Comparison of ENCODE assay signal across 8 mouse cellular contexts in genomic region chr2:130642197-130642660, GRCm38 (mm10). TPM values are rescaled to one million over a fixed set of nuclear protein-coding genes. Genes with fewer than 3 reads are reported as not detected.
DNase-seq lines count a peak whose midpoint lies in the region; ATAC-seq lines count a peak whose summit lies in the region.

No protein-coding gene starts in this region.

- peak; percentile 40; the same call in 1 of the 2 replicates for ATAC-seq in kidney, embryonic 15.5 days (replicated peaks; ENCODE audit: low FRiP score)
- peak; percentile 35 for ATAC-seq in limb, embryonic 15.5 days (ENCODE audit: insufficient number of reproducible peaks, low FRiP score, low TSS enrichment, low read depth)

- H3K27me3 ChIP-seq in kidney, embryonic 15.5 days = peaks cover 7% of the 10 kb centered on the region
- peaks cover 50% of the 10 kb centered on the region for H3K27me3 ChIP-seq in forebrain, embryonic 10.5 days (ENCODE audit: poor library complexity, severe bottlenecking)
- peaks cover 17% of the 10 kb centered on the region for H3K27me3 ChIP-seq in limb, embryonic 15.5 days
- H3K27me3 ChIP-seq in splenic B cell, adult 2 months (ENCODE audit: control insufficient read depth, insufficient read depth, low read length, poor library complexity, severe bottlenecking) = no peaks in the 10 kb centered on the region

- peak overlapping the region; percentile 98 for H3K4me2 ChIP-seq in kidney, embryonic 15.5 days
- peak overlapping the region; percentile 94 for H3K4me2 ChIP-seq in limb, embryonic 15.5 days

- peaks cover 35% of the 10 kb centered on the region for H3K4me1 ChIP-seq in kidney, embryonic 15.5 days
- peaks cover 28% of the 10 kb centered on the region for H3K4me1 ChIP-seq in forebrain, embryonic 10.5 days
- H3K4me1 ChIP-seq in limb, embryonic 15.5 days = peaks cover 21% of the 10 kb centered on the region

- 1% methylated on average over 15 of the region's 27 CpGs for WGBS in kidney, embryonic 15.5 days
- WGBS in forebrain, embryonic 10.5 days = 2% methylated on average over 25 of the region's 27 CpGs
- under 1% methylated on average over 21 of the region's 27 CpGs for WGBS in limb, embryonic 15.5 days

- H3K9me3 ChIP-seq in kidney, embryonic 15.5 days (replicated peaks) = no peaks in the 10 kb centered on the region
- no peaks in the 10 kb centered on the region for H3K9me3 ChIP-seq in forebrain, embryonic 10.5 days
- no peaks in the 10 kb centered on the region for H3K9me3 ChIP-seq in limb, embryonic 15.5 days

- H3K36me3 ChIP-seq in kidney, embryonic 15.5 days = no peaks in the 10 kb centered on the region
- peaks cover 8% of the 10 kb centered on the region; the same call in 1 of the 2 replicates for H3K36me3 ChIP-seq in forebrain, embryonic 10.5 days (replicated peaks)
- H3K36me3 ChIP-seq in limb, embryonic 15.5 days = no peaks in the 10 kb centered on the region
- no peaks in the 10 kb centered on the region for H3K36me3 ChIP-seq in splenic B cell, adult 2 months (ENCODE audit: control insufficient read depth, insufficient read depth, low read length, poor library complexity, severe bottlenecking)

- H3K4me3 ChIP-seq in kidney, embryonic 15.5 days (replicated peaks) = peak overlapping the region; percentile 79
- peak overlapping the region; percentile 76 for H3K4me3 ChIP-seq in forebrain, embryonic 10.5 days
- H3K4me3 ChIP-seq in limb, embryonic 15.5 days = peak overlapping the region; percentile 71

- H3K9ac ChIP-seq in kidney, embryonic 15.5 days = peak overlapping the region; percentile 74
- H3K9ac ChIP-seq in limb, embryonic 15.5 days = peak overlapping the region; percentile 65

- H3K27ac ChIP-seq in kidney, embryonic 15.5 days = peak overlapping the region; percentile 60; the same call in 1 of the 2 replicates
- peak overlapping the region; percentile 87 for H3K27ac ChIP-seq in forebrain, embryonic 10.5 days
- H3K27ac ChIP-seq in limb, embryonic 15.5 days = 0 out of 2 replicates have a peak overlapping the region, but pooled peaks have one; percentile 18

- DNase-seq in kidney, adult 8-10 months = no peak
- peak; percentile 23 for DNase-seq in MN1 (ENCODE audit: low spot score)
- DNase-seq in forebrain, embryonic 10.5 days (ENCODE audit: extremely low spot score, low spot score) = no peak
- peak; percentile 52 for DNase-seq in splenic B cell, adult 2 months (ENCODE audit: low read depth, low spot score)
- DNase-seq in frontal cortex, postnatal 14 days (ENCODE audit: low spot score in 2 of 2) = no peak
- no peak for DNase-seq in cerebellum, postnatal 14 days

RNA-seq across cellular contexts. Expression of gene Lzts3, which starts 0.4 kb away (rescaled TPM):
- 12.2 and 13.0 TPM in 2 replicates for polyA plus RNA-seq in kidney, embryonic 15.5 days (2015; fragmentation: Nextera tagmentation; extraction: Ambion mirVana)
- polyA plus RNA-seq in forebrain, embryonic 10.5 days (2016; fragmentation: Nextera tagmentation; extraction: Ambion mirVana) = 3.4 and 3.8 TPM in 2 replicates
- 4.0 and 4.5 TPM in 2 replicates for polyA plus RNA-seq in limb, embryonic 15.5 days (2015; fragmentation: Nextera tagmentation; extraction: Ambion mirVana)

RNA-seq across cellular contexts. Expression of gene Ubox5, which starts 12.4 kb away (rescaled TPM):
- polyA plus RNA-seq in kidney, embryonic 15.5 days (2015; fragmentation: Nextera tagmentation; extraction: Ambion mirVana) = 12.6 and 13.6 TPM in 2 replicates
- 21.9 and 22.0 TPM in 2 replicates for polyA plus RNA-seq in forebrain, embryonic 10.5 days (2016; fragmentation: Nextera tagmentation; extraction: Ambion mirVana)
- polyA plus RNA-seq in limb, embryonic 15.5 days (2015; fragmentation: Nextera tagmentation; extraction: Ambion mirVana) = 10.8 and 11.0 TPM in 2 replicates

RNA-seq across cellular contexts. Expression of gene Fastkd5, which starts 12.4 kb away (rescaled TPM):
- 17.3 TPM in 2 replicates for polyA plus RNA-seq in kidney, embryonic 15.5 days (2015; fragmentation: Nextera tagmentation; extraction: Ambion mirVana)
- polyA plus RNA-seq in forebrain, embryonic 10.5 days (2016; fragmentation: Nextera tagmentation; extraction: Ambion mirVana) = 21.4 and 22.7 TPM in 2 replicates
- polyA plus RNA-seq in limb, embryonic 15.5 days (2015; fragmentation: Nextera tagmentation; extraction: Ambion mirVana) = 13.2 and 14.1 TPM in 2 replicates

RNA-seq across cellular contexts. Expression of gene Ddrgk1, which starts 22.2 kb away (rescaled TPM):
- 64.7 and 76.8 TPM in 2 replicates for polyA plus RNA-seq in kidney, embryonic 15.5 days (2015; fragmentation: Nextera tagmentation; extraction: Ambion mirVana)
- polyA plus RNA-seq in forebrain, embryonic 10.5 days (2016; fragmentation: Nextera tagmentation; extraction: Ambion mirVana) = 44.7 and 46.9 TPM in 2 replicates
- 69.6 and 71.7 TPM in 2 replicates for polyA plus RNA-seq in limb, embryonic 15.5 days (2015; fragmentation: Nextera tagmentation; extraction: Ambion mirVana)

RNA-seq across cellular contexts. Expression of gene Itpa, which starts 25.2 kb away (rescaled TPM):
- 118 and 120 TPM in 2 replicates for polyA plus RNA-seq in kidney, embryonic 15.5 days (2015; fragmentation: Nextera tagmentation; extraction: Ambion mirVana)
- 154 and 156 TPM in 2 replicates for polyA plus RNA-seq in forebrain, embryonic 10.5 days (2016; fragmentation: Nextera tagmentation; extraction: Ambion mirVana)
- polyA plus RNA-seq in limb, embryonic 15.5 days (2015; fragmentation: Nextera tagmentation; extraction: Ambion mirVana) = 90.9 and 99.1 TPM in 2 replicates

Comparison
In these comparisons a context has a peak if more than half of its experiments do, and no peak if none do; other contexts are left out.
1. H3K27ac ChIP-seq: peak in every context shown above with its lines; median percentile 87 in forebrain, embryonic 10.5 days; 60 in kidney, embryonic 15.5 days; 18 in limb, embryonic 15.5 days.
2. DNase-seq: peak in MN1 (single experiment) and splenic B cell, adult 2 months (single experiment); none in kidney, adult 8-10 months (0 of 2), forebrain, embryonic 10.5 days (single experiment), frontal cortex, postnatal 14 days (0 of 2) and cerebellum, postnatal 14 days (0 of 2).
3. Peak in every context shown above with its lines, with median percentiles within 50 percentile points of each other: H3K4me3 ChIP-seq.